Mouse (Mus musculus): ENCODE measurements around the gene Ms4a15. TPM values are rescaled to one million over a fixed set of nuclear protein-coding genes. Genes with fewer than 3 reads are reported as not detected.

Gene Ms4a15
- polyA plus RNA-seq, 1 experiment from 2014 or later = not detected

Other genes with a start within 250 kb of the Ms4a15 start
- gene Cd6, start 163.2 kb downstream of the Ms4a15 start, polyA plus RNA-seq (2015; fragmentation: Nextera tagmentation; extraction: Ambion mirVana) = 0.13 TPM in 1 of 2 replicates, not detected in the other
- gene Slc15a3, start 153.5 kb downstream of the Ms4a15 start, polyA plus RNA-seq (2015; fragmentation: Nextera tagmentation; extraction: Ambion mirVana) = 0.54 and 0.85 TPM in 2 replicates
- gene Tmem132a, start 123.3 kb downstream of the Ms4a15 start, polyA plus RNA-seq (2015; fragmentation: Nextera tagmentation; extraction: Ambion mirVana) = 88.6 and 94.4 TPM in 2 replicates
- 115 and 118 TPM in 2 replicates for gene Tmem109, start 111.2 kb downstream of the Ms4a15 start, polyA plus RNA-seq (2015; fragmentation: Nextera tagmentation; extraction: Ambion mirVana)
- gene Prpf19, start 98.0 kb downstream of the Ms4a15 start, polyA plus RNA-seq (2015; fragmentation: Nextera tagmentation; extraction: Ambion mirVana) = 47.6 and 51.3 TPM in 2 replicates
- not detected in 2 replicates for gene Zp1, start 72.6 kb downstream of the Ms4a15 start, polyA plus RNA-seq (2015; fragmentation: Nextera tagmentation; extraction: Ambion mirVana)
- 0.10 TPM in 1 of 2 replicates, not detected in the other for gene Ptgdr2, start 56.1 kb downstream of the Ms4a15 start, polyA plus RNA-seq (2015; fragmentation: Nextera tagmentation; extraction: Ambion mirVana)
- gene Ccdc86, start 44.0 kb downstream of the Ms4a15 start, polyA plus RNA-seq (2015; fragmentation: Nextera tagmentation; extraction: Ambion mirVana) = 32.2 and 33.5 TPM in 2 replicates
- not detected in 2 replicates for gene Ms4a10, start 18.6 kb downstream of the Ms4a15 start, polyA plus RNA-seq (2015; fragmentation: Nextera tagmentation; extraction: Ambion mirVana)
- not detected in 2 replicates for gene Ms4a18, start 24.8 kb upstream of the Ms4a15 start, polyA plus RNA-seq (2015; fragmentation: Nextera tagmentation; extraction: Ambion mirVana)
- gene Ms4a8a, start 87.9 kb upstream of the Ms4a15 start, polyA plus RNA-seq (2015; fragmentation: Nextera tagmentation; extraction: Ambion mirVana) = not detected in 2 replicates
- gene 1700017D01Rik, start 137.6 kb upstream of the Ms4a15 start, polyA plus RNA-seq (2015; fragmentation: Nextera tagmentation; extraction: Ambion mirVana) = not detected in 2 replicates
- not detected in 2 replicates for gene 1700025F22Rik, start 172.1 kb upstream of the Ms4a15 start, polyA plus RNA-seq (2015; fragmentation: Nextera tagmentation; extraction: Ambion mirVana)
- not detected in 2 replicates for gene Ms4a13, start 203.5 kb upstream of the Ms4a15 start, polyA plus RNA-seq (2015; fragmentation: Nextera tagmentation; extraction: Ambion mirVana)
- gene Ms4a12, start 239.2 kb upstream of the Ms4a15 start, polyA plus RNA-seq (2015; fragmentation: Nextera tagmentation; extraction: Ambion mirVana) = not detected in 2 replicates

Data from kidney, embryonic 16.5 days (tissue).